Mouse (Mus musculus) midbrain, embryonic 13.5 days (tissue): ENCODE measurements around the gene Mag. TPM values are rescaled to one million over a fixed set of nuclear protein-coding genes. Genes with fewer than 3 reads are reported as not detected.

Source experiments
- ATAC-seq: fragments of 200-750 bp; cut with Nextera tagmentation; 2 replicates; pipeline ENCODE4 v1.8.0; 2017; ENCODE audit warnings: mild to moderate bottlenecking, moderate TSS enrichment, moderate library complexity
- H3K27ac ChIP-seq: fragments of 300-500 bp; sonication (generic); 2 replicates; pipeline ENCODE4 v1.5.1; 2015; ENCODE audit warnings: inconsistent platforms, mild to moderate bottlenecking, moderate library complexity
- H3K27me3 ChIP-seq: fragments of 300-500 bp; sonication (generic); 2 replicates; pipeline ENCODE4 v1.6.1; 2015; ENCODE audit warnings: mild to moderate bottlenecking, inconsistent platforms
- H3K36me3 ChIP-seq: fragments of 300-500 bp; sonication (generic); 2 replicates; pipeline ENCODE4 v1.6.1; 2015; ENCODE audit warnings: mild to moderate bottlenecking, inconsistent platforms
- H3K4me1 ChIP-seq: fragments of 300-500 bp; sonication (generic); replicated peaks from 2 replicates; pipeline ENCODE4 v1.6.1; 2015; ENCODE audit warnings: inconsistent platforms
- H3K4me2 ChIP-seq: fragments of 300-500 bp; sonication (generic); replicated peaks from 2 replicates; pipeline ENCODE4 v1.6.1; 2015; ENCODE audit warnings: moderate library complexity, mild to moderate bottlenecking, inconsistent platforms
- H3K4me3 ChIP-seq: fragments of 300-500 bp; sonication (generic); replicated peaks from 2 replicates; pipeline ENCODE4 v1.5.1; 2015; ENCODE audit warnings: mild to moderate bottlenecking, inconsistent platforms
- H3K9ac ChIP-seq: fragments of 300-500 bp; sonication (generic); replicated peaks from 2 replicates; pipeline ENCODE4 v1.6.1; 2015; ENCODE audit warnings: mild to moderate bottlenecking, inconsistent platforms
- H3K9me3 ChIP-seq: fragments of 300-500 bp; sonication (generic); 2 replicates; pipeline ENCODE4 v1.6.1; 2016; ENCODE audit warnings: mild to moderate bottlenecking, inconsistent platforms
- WGBS: fragments of 180-500 bp; shearing (Covaris S2); methylation state at CpG from one replicate; pipeline ENCODE4 v1.1.7; 2015; 5-methylcytosine and 5-hydroxymethylcytosine counted together
- polyA plus RNA-seq: library from polyadenylated mRNA; unstranded; fragments of >200 nt; fragmentation: Nextera tagmentation; extraction: Ambion mirVana; gene quantifications from 2 replicates; pipeline ENCODE4 v1.2.1, GENCODE M21; 2015

Mag gene
- 1.3 and 1.5 TPM in 2 replicates for polyA plus RNA-seq

- no peaks in the 10 kb centered on the region for H3K9me3 ChIP-seq
- H3K27me3 ChIP-seq, result no peaks in the 10 kb centered on the region; the same call in 1 of the 2 replicates
- H3K36me3 ChIP-seq, result no peaks in the 10 kb centered on the region
- H3K4me3 ChIP-seq, result no peak within 1 kb of the TSS
- H3K4me1 ChIP-seq, result no peaks in the 10 kb centered on the region
- WGBS, result 80% methylated on average over 8 of the region's 8 CpGs
- H3K27ac ChIP-seq, result no peak within 1 kb of the TSS
- H3K9ac ChIP-seq, result no peak within 1 kb of the TSS
- ATAC-seq, result no peak
- no peak within 1 kb of the TSS for H3K4me2 ChIP-seq
These were observed at the start of gene Mag for GRCm38 (mm10) chr7:30914732-30915131. Gene Mag, minus strand, starts transcription at chr7:30914873.

- 91% methylated on average over 7 of the region's 7 CpGs for WGBS
- Histone ChIP-seq H3K4me2 (no peak overlapping the region), H3K27ac (no peak overlapping the region), H3K36me3 (no peaks in the 10 kb centered on the region), H3K4me1 (peaks cover 4% of the 10 kb centered on the region; the same call in 1 of the 2 replicates), H3K9me3 (no peaks in the 10 kb centered on the region), H3K4me3 (no peak overlapping the region), H3K9ac (no peak overlapping the region), H3K27me3 (no peaks in the 10 kb centered on the region)
- ATAC-seq, result no peak
These were observed 49.7 kb upstream of the Mag start for GRCm38 (mm10) chr7:30964366-30964765.

- Histone ChIP-seq H3K36me3 (no peaks in the 10 kb centered on the region), H3K27me3 (no peaks in the 10 kb centered on the region), H3K9me3 (no peaks in the 10 kb centered on the region), H3K9ac (no peak overlapping the region), H3K4me2 (no peak overlapping the region), H3K27ac (no peak overlapping the region), H3K4me3 (no peak overlapping the region), H3K4me1 (peaks cover 19% of the 10 kb centered on the region)
- 95% methylated on average over 5 of the region's 5 CpGs for WGBS
- ATAC-seq, result no peak
These were observed 48.2 kb upstream of the Mag start for GRCm38 (mm10) chr7:30962862-30963261.

- no peak overlapping the region for H3K27ac ChIP-seq
- H3K4me3 ChIP-seq, result no peak overlapping the region
- WGBS, result 83% methylated on average over 6 of the region's 6 CpGs
- no peak overlapping the region for H3K9ac ChIP-seq
- no peak overlapping the region for H3K4me2 ChIP-seq
- H3K4me1 ChIP-seq, result peaks cover 31% of the 10 kb centered on the region
- H3K36me3 ChIP-seq, result peaks cover 3% of the 10 kb centered on the region; the same call in 1 of the 2 replicates
- H3K27me3 ChIP-seq, result no peaks in the 10 kb centered on the region
- H3K9me3 ChIP-seq, result no peaks in the 10 kb centered on the region
- ATAC-seq, result no peak
These were observed 45.2 kb upstream of the Mag start for GRCm38 (mm10) chr7:30959786-30960349.

GRCm38 (mm10) chr7:30958866-30959487, 44.3 kb upstream of the Mag start:
- WGBS, result 97% methylated on average over 9 of the region's 9 CpGs
- H3K4me2 ChIP-seq, result no peak overlapping the region
- H3K9ac ChIP-seq, result no peak overlapping the region
- H3K27ac ChIP-seq, result no peak overlapping the region
- no peaks in the 10 kb centered on the region for H3K9me3 ChIP-seq
- peaks cover 12% of the 10 kb centered on the region for H3K36me3 ChIP-seq
- H3K4me1 ChIP-seq, result peaks cover 32% of the 10 kb centered on the region
- H3K4me3 ChIP-seq, result no peak overlapping the region
- H3K27me3 ChIP-seq, result no peaks in the 10 kb centered on the region
- no peak for ATAC-seq

GRCm38 (mm10) chr7:30958109-30958865, 43.6 kb upstream of the Mag start:
- peak overlapping the region; percentile 99 for H3K27ac ChIP-seq
- H3K4me1 ChIP-seq, result peaks cover 32% of the 10 kb centered on the region
- H3K9ac ChIP-seq, result peak overlapping the region; percentile 98
- ATAC-seq, result no peak
- H3K27me3 ChIP-seq, result no peaks in the 10 kb centered on the region
- H3K9me3 ChIP-seq, result no peaks in the 10 kb centered on the region
- H3K4me2 ChIP-seq, result peak overlapping the region; percentile 74
- peak overlapping the region; percentile 95 for H3K4me3 ChIP-seq
- H3K36me3 ChIP-seq, result peaks cover 18% of the 10 kb centered on the region
- 74% methylated on average over 28 of the region's 28 CpGs for WGBS

- WGBS, result under 1% methylated on average over 43 of the region's 43 CpGs
- H3K4me3 ChIP-seq, result peak overlapping the region; percentile 95
- no peaks in the 10 kb centered on the region for H3K27me3 ChIP-seq
- peaks cover 28% of the 10 kb centered on the region for H3K36me3 ChIP-seq
- peak overlapping the region; percentile 74 for H3K4me2 ChIP-seq
- ATAC-seq, result peak; percentile 64
- H3K4me1 ChIP-seq, result peaks cover 32% of the 10 kb centered on the region
- peak overlapping the region; percentile 99 for H3K27ac ChIP-seq
- peak overlapping the region; percentile 98 for H3K9ac ChIP-seq
- no peaks in the 10 kb centered on the region for H3K9me3 ChIP-seq
These were observed 42.7 kb upstream of the Mag start for GRCm38 (mm10) chr7:30957367-30957783.

- H3K36me3 ChIP-seq, result peaks cover 33% of the 10 kb centered on the region
- H3K27ac ChIP-seq, result peak within 1 kb of the TSS; percentile 99
- H3K9ac ChIP-seq, result peak within 1 kb of the TSS; percentile 98
- H3K4me1 ChIP-seq, result peaks cover 32% of the 10 kb centered on the region
- H3K4me3 ChIP-seq, result peak within 1 kb of the TSS; percentile 95
- peak; percentile 49 for ATAC-seq
- H3K9me3 ChIP-seq, result no peaks in the 10 kb centered on the region
- WGBS, result under 1% methylated on average over 58 of the region's 82 CpGs
- H3K4me2 ChIP-seq, result peak within 1 kb of the TSS; percentile 74
- no peaks in the 10 kb centered on the region for H3K27me3 ChIP-seq
These were observed 42.2 kb upstream of the Mag start, which contains the start of gene Usf2 for GRCm38 (mm10) chr7:30956756-30957366. Gene Usf2, minus strand, starts transcription at chr7:30956803.

- peak overlapping the region; percentile 99 for H3K27ac ChIP-seq
- peak overlapping the region; percentile 95 for H3K4me3 ChIP-seq
- peaks cover 34% of the 10 kb centered on the region for H3K36me3 ChIP-seq
- H3K4me2 ChIP-seq, result peak overlapping the region; percentile 74
- peak overlapping the region; percentile 98 for H3K9ac ChIP-seq
- peak; percentile 44 for ATAC-seq
- no peaks in the 10 kb centered on the region for H3K27me3 ChIP-seq
- H3K4me1 ChIP-seq, result peaks cover 32% of the 10 kb centered on the region
- WGBS, result 1% methylated on average over 14 of the region's 49 CpGs
- H3K9me3 ChIP-seq, result no peaks in the 10 kb centered on the region
These were observed 41.7 kb upstream of the Mag start for GRCm38 (mm10) chr7:30956357-30956751.

- H3K9me3 ChIP-seq, result no peaks in the 10 kb centered on the region
- no peaks in the 10 kb centered on the region for H3K27me3 ChIP-seq
- under 1% methylated on average over 63 of the region's 64 CpGs for WGBS
- peaks cover 32% of the 10 kb centered on the region for H3K4me1 ChIP-seq
- peak overlapping the region; percentile 74 for H3K4me2 ChIP-seq
- ATAC-seq, result peak; percentile 78
- H3K9ac ChIP-seq, result peak overlapping the region; percentile 98
- H3K36me3 ChIP-seq, result peaks cover 39% of the 10 kb centered on the region
- H3K4me3 ChIP-seq, result peak overlapping the region; percentile 95
- peak overlapping the region; percentile 99 for H3K27ac ChIP-seq
These were observed 41.1 kb upstream of the Mag start for GRCm38 (mm10) chr7:30955584-30956356.

- peak overlapping the region; percentile 99; the same call in 1 of the 2 replicates for H3K27ac ChIP-seq
- H3K9me3 ChIP-seq, result no peaks in the 10 kb centered on the region
- peaks cover 32% of the 10 kb centered on the region for H3K4me1 ChIP-seq
- H3K9ac ChIP-seq, result 0 out of 2 replicates have a peak overlapping the region, but pooled peaks have one; percentile 98
- peak overlapping the region; percentile 74 for H3K4me2 ChIP-seq
- ATAC-seq, result no peak
- peaks cover 47% of the 10 kb centered on the region for H3K36me3 ChIP-seq
- peak overlapping the region; percentile 95 for H3K4me3 ChIP-seq
- no peaks in the 10 kb centered on the region for H3K27me3 ChIP-seq
- 93% methylated on average over 12 of the region's 12 CpGs for WGBS
These were observed 40.4 kb upstream of the Mag start for GRCm38 (mm10) chr7:30954971-30955520.
